Mouse (Mus musculus) erythroid progenitor cell, adult 5-6 weeks (primary cell): ENCODE data around the gene Ppan. TPM values are rescaled to one million over a fixed set of nuclear protein-coding genes. Genes with fewer than 3 reads are reported as not detected.

Experiments used
- ATAC-seq: replicated peaks from 2 replicates; pipeline ENCODE4 v1.8.0; 2016; ENCODE audit warnings: moderate number of reproducible peaks, mild to moderate bottlenecking, moderate TSS enrichment, inconsistent platforms; ENCODE audit not compliant: poor library complexity, low FRiP score, severe bottlenecking
- total RNA-seq, 2 experiments: library from RNA; stranded (forward) in 1 of 2; stranded (reverse) in 1 of 2; fragments of 150-400 nt in 1 of 2; fragments of 186-747, 209-891 nt in 1 of 2; gene quantifications; 2 replicates each; pipeline versions ENCODE4 v1.2.3 to v1.2.4; 2015 to 2017; ENCODE audit warnings: low replicate concordance in 2 of 2

Gene Ppan
- total RNA-seq (2015; ENCODE audit: low replicate concordance) (6.7 and 19.1 TPM in 2 replicates), total RNA-seq (2017; ENCODE audit: low replicate concordance) (7.1 and 16.2 TPM in 2 replicates)

- peak; percentile 100 for ATAC-seq
Observed at GRCm38 (mm10) chr9:20887704-20888385, at the start of gene Ppan. Gene Ppan (plus strand): TSS chr9:20888175.

GRCm38 (mm10) chr9:20838931-20839330 lies 49.0 kb upstream of the Ppan start:
- ATAC-seq: no peak

- no peak for ATAC-seq
Observed at GRCm38 (mm10) chr9:20842211-20842610, 45.8 kb upstream of the Ppan start.

GRCm38 (mm10) chr9:20842670-20843069 lies 45.3 kb upstream of the Ppan start:
- no peak for ATAC-seq

GRCm38 (mm10) chr9:20850179-20850578 lies 37.8 kb upstream of the Ppan start:
- ATAC-seq: no peak

- ATAC-seq: no peak
Observed at GRCm38 (mm10) chr9:20857131-20857530, 30.8 kb upstream of the Ppan start.

- ATAC-seq: no peak
Observed at GRCm38 (mm10) chr9:20859926-20860325, 28.0 kb upstream of the Ppan start.

GRCm38 (mm10) chr9:20861821-20862220 lies 26.2 kb upstream of the Ppan start:
- ATAC-seq: no peak

- no peak for ATAC-seq
Observed at GRCm38 (mm10) chr9:20862225-20862624, 25.8 kb upstream of the Ppan start.

GRCm38 (mm10) chr9:20866879-20867278 lies 21.1 kb upstream of the Ppan start:
- no peak for ATAC-seq

GRCm38 (mm10) chr9:20868448-20869001 lies 19.4 kb upstream of the Ppan start, which contains the start of gene A230050P20Rik:
Gene A230050P20Rik (plus strand): TSS chr9:20868642.
- no peak for ATAC-seq

GRCm38 (mm10) chr9:20869246-20869645 lies 18.7 kb upstream of the Ppan start:
- no peak for ATAC-seq

GRCm38 (mm10) chr9:20870211-20871173 lies 17.5 kb upstream of the Ppan start:
- ATAC-seq: no peak

GRCm38 (mm10) chr9:20872991-20873390 lies 15.0 kb upstream of the Ppan start:
- no peak for ATAC-seq

GRCm38 (mm10) chr9:20873521-20873920 lies 14.5 kb upstream of the Ppan start:
- ATAC-seq: no peak

GRCm38 (mm10) chr9:20875021-20875790 lies 12.8 kb upstream of the Ppan start:
- ATAC-seq: no peak

- ATAC-seq: no peak
Observed at GRCm38 (mm10) chr9:20876318-20877117, 11.5 kb upstream of the Ppan start.

- no peak for ATAC-seq
Observed at GRCm38 (mm10) chr9:20877118-20878040, 10.6 kb upstream of the Ppan start.
